Mouse (Mus musculus): ENCODE results near the gene Mup15. TPM values are rescaled to one million over a fixed set of nuclear protein-coding genes. Genes with fewer than 3 reads are reported as not detected.
"Not testable (repeated sequence)": the region's sequence is repeated elsewhere in the genome, so short reads cannot be mapped to it uniquely, and the experiment has no call there.

Mup15 gene
- not detected in 2 replicates for polyA plus RNA-seq (2016; fragmentation: Nextera tagmentation; extraction: Ambion mirVana)

DNA sequence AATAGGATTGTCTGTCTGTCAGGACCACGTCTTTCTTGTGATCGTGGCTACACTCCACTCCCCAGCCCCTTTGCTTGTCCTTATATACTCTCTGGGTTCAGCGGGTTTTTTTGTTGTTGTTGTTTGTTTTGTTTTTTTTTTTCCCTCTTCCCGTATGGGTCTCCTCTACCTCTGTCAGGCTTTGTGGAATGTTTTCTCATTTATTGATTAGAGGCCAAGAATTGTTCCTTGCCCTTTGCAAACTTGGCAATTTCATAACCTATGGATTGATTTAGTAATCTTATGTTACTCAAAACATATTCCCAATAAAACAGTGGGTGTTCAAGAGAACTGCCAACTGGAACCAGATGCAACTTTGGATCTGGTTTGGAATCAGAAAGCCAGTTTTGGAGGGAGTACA lies at the start of gene Mup15:
TSS of gene Mup15 (minus strand) at position 101 of the 400 bp plus-strand sequence.
- H3K4me3 ChIP-seq; H3K4me2 ChIP-seq (replicated peaks); H3K9ac ChIP-seq; H3K36me3 ChIP-seq; ATAC-seq (ENCODE audit: low FRiP score, low read depth); H3K27ac ChIP-seq; H3K4me1 ChIP-seq; H3K9me3 ChIP-seq; H3K27me3 ChIP-seq (replicated peaks): not testable (repeated sequence)
- no CpG with 5 or more reads among the region's 4 CpGs for WGBS

Other genes starting within 250 kb of the Mup15 start
- not detected in 2 replicates for gene Mup13, start 211.5 kb downstream of the Mup15 start, polyA plus RNA-seq (2016; fragmentation: Nextera tagmentation; extraction: Ambion mirVana)
- gene Mup14, start 135.7 kb downstream of the Mup15 start, polyA plus RNA-seq (2016; fragmentation: Nextera tagmentation; extraction: Ambion mirVana): 0.80 and 1.3 TPM in 2 replicates
- not detected in 2 replicates for gene Mup16, start 79.8 kb upstream of the Mup15 start, polyA plus RNA-seq (2016; fragmentation: Nextera tagmentation; extraction: Ambion mirVana)
- not detected in 2 replicates for gene Mup17, start 156.1 kb upstream of the Mup15 start, polyA plus RNA-seq (2016; fragmentation: Nextera tagmentation; extraction: Ambion mirVana)
- not detected in 2 replicates for gene Mup18, start 234.4 kb upstream of the Mup15 start, polyA plus RNA-seq (2016; fragmentation: Nextera tagmentation; extraction: Ambion mirVana)

All from neural tube, embryonic 12.5 days (tissue).